Mouse (Mus musculus) E14TG2a.4 (cell line): ENCODE results near the gene Cnfn.

Source experiments
- CTCF ChIP-seq: conservative IDR thresholded peaks from 2 replicates; pipeline ENCODE4 v1.5.1; 2014; ENCODE audit warnings: low read length
- POU5F1 ChIP-seq: IDR thresholded peaks from 2 replicates; pipeline ENCODE4 v1.6.1; 2014; ENCODE audit warnings: low read length, borderline replicate concordance

DNA sequence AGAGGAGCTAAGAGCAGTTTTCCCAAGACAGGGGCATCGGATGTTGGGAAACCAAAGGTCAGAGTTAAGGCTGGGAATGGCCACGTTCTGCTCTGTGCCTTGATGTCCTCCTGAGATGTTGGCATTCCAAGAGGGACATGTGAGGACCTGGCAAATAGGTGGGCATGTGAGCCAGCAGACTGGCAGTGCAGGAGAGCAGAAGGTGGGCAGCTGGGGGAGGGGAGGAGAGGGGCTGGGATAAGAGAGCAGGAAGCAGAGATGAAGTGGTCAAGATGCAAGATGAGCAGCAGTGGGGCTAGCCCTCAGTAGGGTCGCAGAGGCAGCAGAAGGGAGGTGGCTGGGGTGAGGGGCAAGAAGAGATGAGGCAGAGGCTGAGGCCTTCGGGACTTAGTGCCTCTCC lies 14.4 kb upstream of the Cnfn start:
- no peak for TF ChIP-seq CTCF
- no peak for TF ChIP-seq POU5F1
